Mouse (Mus musculus) limb, embryonic 11.5 days (tissue): ENCODE measurements around the gene Pelp1. TPM values are rescaled to one million over a fixed set of nuclear protein-coding genes. Genes with fewer than 3 reads are reported as not detected.
"Not testable (repeated sequence)": the region's sequence is repeated elsewhere in the genome, so short reads cannot be mapped to it uniquely, and the experiment has no call there.

Experiments used
- ATAC-seq: fragments of 200-750 bp; cut with Nextera tagmentation; 2 replicates; pipeline ENCODE4 v1.8.0; 2017; ENCODE audit warnings: low read depth; ENCODE audit not compliant: insufficient number of reproducible peaks, low FRiP score, low TSS enrichment
- DNase-seq: peaks from one replicate; pipeline ENCODE4 v3.0.0-alpha.2; 2015; ENCODE audit warnings: low spot score
- H3K27ac ChIP-seq: fragments of 300-500 bp; sonication (generic); replicated peaks from 2 replicates; pipeline ENCODE4 v1.5.1; 2014; ENCODE audit warnings: low read depth, mild to moderate bottlenecking, low read length
- H3K27me3 ChIP-seq: fragments of 300-500 bp; sonication (generic); 2 replicates; pipeline ENCODE4 v1.6.1; 2014; ENCODE audit warnings: mild to moderate bottlenecking, low read length, mixed read lengths; ENCODE audit not compliant: control insufficient read depth, insufficient read depth
- H3K36me3 ChIP-seq: fragments of 300-500 bp; sonication (generic); 2 replicates; pipeline ENCODE4 v1.6.1; 2014; ENCODE audit warnings: mild to moderate bottlenecking, low read length, moderate library complexity, mixed read lengths; ENCODE audit not compliant: control insufficient read depth, insufficient read depth
- H3K4me1 ChIP-seq: fragments of 300-500 bp; sonication (generic); 2 replicates; pipeline ENCODE4 v1.6.1; 2014; ENCODE audit warnings: low read length, mixed read lengths; ENCODE audit not compliant: control insufficient read depth, insufficient read depth
- H3K4me2 ChIP-seq: fragments of 300-500 bp; sonication (generic); 2 replicates; pipeline ENCODE4 v1.6.1; 2014; ENCODE audit warnings: low read depth, mild to moderate bottlenecking, moderate library complexity; ENCODE audit not compliant: severe bottlenecking
- H3K4me3 ChIP-seq: fragments of 300-500 bp; sonication (generic); 2 replicates; pipeline ENCODE4 v1.5.1; 2014; ENCODE audit warnings: low read depth, low read length
- H3K9ac ChIP-seq: fragments of 300-500 bp; sonication (generic); 2 replicates; pipeline ENCODE4 v1.6.1; 2014; ENCODE audit warnings: mild to moderate bottlenecking, low read length
- H3K9me3 ChIP-seq: fragments of 300-500 bp; sonication (generic); 2 replicates; pipeline ENCODE4 v1.6.1; 2016; ENCODE audit warnings: low read length; ENCODE audit not compliant: control insufficient read depth
- WGBS: fragments of 180-500 bp; shearing (Covaris S2); extraction: QIAGEN DNeasy Blood & Tissue Kit; methylation state at CpG from one replicate; pipeline ENCODE4 v1.1.7; 2014; 5-methylcytosine and 5-hydroxymethylcytosine counted together
- polyA plus RNA-seq: library from polyadenylated mRNA; unstranded; fragments of >200 nt; fragmentation: Nextera tagmentation; extraction: Ambion mirVana; gene quantifications from 2 replicates; pipeline ENCODE4 v1.2.1, GENCODE M21; 2014

Gene Pelp1
- polyA plus RNA-seq, 1 experiment from 2014 or later: 45.2 TPM

DNA sequence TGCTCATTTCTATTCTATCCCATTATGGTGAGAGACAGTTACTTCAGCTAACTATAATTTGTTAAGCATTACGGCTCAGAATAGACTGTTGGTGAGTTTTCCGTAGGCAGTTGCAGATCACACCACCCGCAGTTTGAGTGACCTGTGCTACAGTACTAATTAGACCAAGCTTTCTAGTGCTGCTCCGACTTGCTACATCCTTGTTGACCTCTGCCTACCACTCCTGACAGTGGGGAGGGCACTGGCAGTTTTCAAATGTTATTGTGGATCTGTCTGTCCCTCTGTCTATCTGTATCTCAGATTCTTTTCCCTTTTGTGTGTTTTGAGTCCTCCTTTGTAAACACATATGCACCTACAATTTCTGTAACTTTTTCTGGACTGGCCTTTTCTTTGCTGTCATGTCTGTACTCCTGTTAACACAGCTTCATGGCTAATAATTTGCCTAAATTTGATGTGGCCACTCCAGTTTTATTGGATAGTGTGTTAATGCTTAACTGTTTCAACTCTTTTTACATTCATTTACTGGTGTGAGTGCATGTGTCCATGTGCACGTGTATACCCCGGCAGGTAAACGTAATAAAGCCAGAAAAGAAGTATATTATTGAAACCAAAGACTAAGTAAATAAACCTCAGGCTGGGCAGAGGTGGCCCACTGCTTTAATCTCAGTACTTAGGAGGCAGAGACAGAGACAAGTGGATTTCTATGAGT lies 36.8 kb downstream of the Pelp1 start:
- Histone ChIP-seq H3K4me3 (no peak overlapping the region), H3K9ac (no peak overlapping the region), H3K27me3 (no peaks in the 10 kb centered on the region), H3K27ac (no peak overlapping the region), H3K4me1 (no peaks in the 10 kb centered on the region), H3K4me2 (no peak overlapping the region), H3K9me3 (no peaks in the 10 kb centered on the region), H3K36me3 (no peaks in the 10 kb centered on the region)
- DNase-seq (no peak), ATAC-seq (no peak)
- WGBS: 79% methylated on average over 7 of the region's 7 CpGs

- no peak overlapping the region for H3K4me3 ChIP-seq
- H3K9me3 ChIP-seq: no peaks in the 10 kb centered on the region
- no peaks in the 10 kb centered on the region for H3K36me3 ChIP-seq
- no peak for DNase-seq
- H3K27ac ChIP-seq: no peak overlapping the region
- no peak overlapping the region for H3K4me2 ChIP-seq
- no peak for ATAC-seq
- H3K4me1 ChIP-seq: no peaks in the 10 kb centered on the region
- H3K27me3 ChIP-seq: no peaks in the 10 kb centered on the region
- H3K9ac ChIP-seq: no peak overlapping the region
These were observed 37.4 kb downstream of the Pelp1 start for GRCm38 (mm10) chr11:70372396-70372795.

- not testable (repeated sequence) for H3K27me3 ChIP-seq, H3K36me3 ChIP-seq, H3K4me1 ChIP-seq, H3K9ac ChIP-seq, H3K27ac ChIP-seq, H3K9me3 ChIP-seq, DNase-seq, H3K4me2 ChIP-seq, H3K4me3 ChIP-seq, ATAC-seq
- 74% methylated on average over 2 of the region's 2 CpGs for WGBS
These were observed 41.2 kb downstream of the Pelp1 start for GRCm38 (mm10) chr11:70368626-70369025.

DNA sequence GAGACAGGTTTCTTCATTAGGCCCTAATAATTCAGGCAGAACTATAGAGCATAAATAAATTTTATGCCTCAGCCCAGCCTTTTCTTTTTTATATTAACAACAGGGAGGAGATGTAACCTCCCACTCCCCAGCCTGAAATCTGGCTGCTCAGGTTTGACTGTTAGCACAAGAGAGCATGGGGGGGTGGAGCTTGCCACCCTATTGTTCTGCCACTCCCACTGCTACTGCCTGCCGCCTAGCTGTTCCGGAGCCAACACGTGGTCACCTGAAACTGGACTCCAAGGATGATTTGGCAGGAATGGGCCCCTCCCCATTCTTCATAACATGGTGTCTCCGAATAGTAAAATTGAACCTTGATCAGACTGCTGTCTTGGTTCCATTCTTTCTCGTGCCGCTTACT lies 42.1 kb downstream of the Pelp1 start:
- H3K27ac ChIP-seq, H3K4me1 ChIP-seq, DNase-seq, H3K9ac ChIP-seq, H3K9me3 ChIP-seq, H3K27me3 ChIP-seq, ATAC-seq, H3K36me3 ChIP-seq, H3K4me3 ChIP-seq, H3K4me2 ChIP-seq: not testable (repeated sequence)
- WGBS: 92% methylated on average over 6 of the region's 6 CpGs

- H3K4me3 ChIP-seq: peak within 1 kb of the TSS; percentile 23
- ATAC-seq: no peak
- no peak within 1 kb of the TSS for H3K9ac ChIP-seq
- no peaks in the 10 kb centered on the region for H3K9me3 ChIP-seq
- H3K4me2 ChIP-seq: peak within 1 kb of the TSS; percentile 64
- no peaks in the 10 kb centered on the region for H3K4me1 ChIP-seq
- DNase-seq: peak; percentile 39
- H3K36me3 ChIP-seq: no peaks in the 10 kb centered on the region
- H3K27ac ChIP-seq: no peak within 1 kb of the TSS
- under 1% methylated on average over 19 of the region's 19 CpGs for WGBS
- peaks cover 38% of the 10 kb centered on the region for H3K27me3 ChIP-seq
These were observed 58.0 kb downstream of the Pelp1 start, which contains the start of gene Alox15 for GRCm38 (mm10) chr11:70351868-70352267. Gene Alox15, minus strand, starts transcription at chr11:70352031.

- H3K27me3 ChIP-seq: peaks cover 36% of the 10 kb centered on the region
These were observed 61.2 kb downstream of the Pelp1 start for GRCm38 (mm10) chr11:70348630-70349029.

GRCm38 (mm10) chr11:70347861-70348260 lies 62.0 kb downstream of the Pelp1 start:
- ATAC-seq (no peak), DNase-seq (no peak)
- Histone ChIP-seq H3K4me2 (no peak overlapping the region), H3K27ac (no peak overlapping the region), H3K36me3 (no peaks in the 10 kb centered on the region), H3K27me3 (peaks cover 28% of the 10 kb centered on the region), H3K9me3 (no peaks in the 10 kb centered on the region), H3K9ac (no peak overlapping the region), H3K4me1 (no peaks in the 10 kb centered on the region), H3K4me3 (no peak overlapping the region)
- WGBS: 86% methylated on average over 10 of the region's 10 CpGs

More at GRCm38 (mm10) chr11:70348630-70349029, 61.2 kb downstream of the Pelp1 start:
- H3K27ac ChIP-seq: no peak overlapping the region
- no peaks in the 10 kb centered on the region for H3K36me3 ChIP-seq
- H3K4me1 ChIP-seq: no peaks in the 10 kb centered on the region
- DNase-seq: no peak
- no peak overlapping the region for H3K9ac ChIP-seq
- no peaks in the 10 kb centered on the region for H3K9me3 ChIP-seq
- ATAC-seq: no peak
- 82% methylated on average over 9 of the region's 9 CpGs for WGBS
- no peak overlapping the region for H3K4me3 ChIP-seq
- H3K4me2 ChIP-seq: no peak overlapping the region

GRCm38 (mm10) chr11:70345546-70345945 lies 64.3 kb downstream of the Pelp1 start:
- no peak for DNase-seq
- 93% methylated on average over 8 of the region's 8 CpGs for WGBS
- Histone ChIP-seq H3K27me3 (peaks cover 6% of the 10 kb centered on the region), H3K9ac (no peak overlapping the region), H3K4me3 (no peak overlapping the region), H3K4me2 (no peak overlapping the region), H3K4me1 (no peaks in the 10 kb centered on the region), H3K9me3 (no peaks in the 10 kb centered on the region), H3K27ac (no peak overlapping the region), H3K36me3 (no peaks in the 10 kb centered on the region)
- no peak for ATAC-seq

DNA sequence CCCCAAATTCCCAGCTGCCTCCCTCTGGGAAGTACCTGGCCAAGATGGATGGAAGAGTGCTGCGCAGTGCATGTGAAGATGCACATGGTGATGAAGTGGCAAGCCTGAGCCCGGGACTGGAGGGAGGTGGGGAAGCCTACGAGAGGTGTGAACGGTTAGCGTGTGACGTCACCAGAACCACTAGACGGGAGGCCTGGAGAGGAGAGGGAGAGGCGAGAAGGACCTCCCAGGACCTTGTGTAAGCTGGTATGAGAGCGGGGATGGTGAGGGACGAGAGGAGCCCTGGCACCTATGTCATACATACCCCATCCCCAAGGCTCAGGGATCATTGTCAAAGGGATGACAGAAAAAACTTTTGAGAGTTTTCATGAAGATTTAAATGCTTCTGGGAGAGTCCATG lies 64.8 kb downstream of the Pelp1 start:
- DNase-seq (no peak), ATAC-seq (no peak)

More for the DNA sequence above, 64.8 kb downstream of the Pelp1 start:
- Histone ChIP-seq H3K27ac (no peak overlapping the region), H3K36me3 (no peaks in the 10 kb centered on the region), H3K9me3 (no peaks in the 10 kb centered on the region), H3K4me3 (no peak overlapping the region), H3K4me2 (no peak overlapping the region), H3K9ac (no peak overlapping the region), H3K27me3 (0 out of 2 replicates have a peak, but pooled peaks cover 2% of the 10 kb centered on the region), H3K4me1 (no peaks in the 10 kb centered on the region)
- WGBS: 65% methylated on average over 10 of the region's 10 CpGs
